Mouse (Mus musculus): ENCODE data around the gene Gm16485. TPM values are rescaled to one million over a fixed set of nuclear protein-coding genes. Genes with fewer than 3 reads are reported as not detected.

The Gm16485 gene
- polyA plus RNA-seq (2014; fragmentation: Nextera tagmentation; extraction: Ambion mirVana) = 0.20 and 0.32 TPM in 2 replicates

- no peak for ATAC-seq (ENCODE audit: insufficient number of reproducible peaks, insufficient read depth, low FRiP score, low read depth)
- Histone ChIP-seq H3K27me3 (ENCODE audit: control insufficient read depth, insufficient read depth, low read length) (no peaks in the 10 kb centered on the region), H3K4me2 (replicated peaks; ENCODE audit: low read depth, low read length) (no peak within 1 kb of the TSS), H3K36me3 (ENCODE audit: control insufficient read depth, insufficient read depth, low read length) (no peaks in the 10 kb centered on the region), H3K9ac (replicated peaks; ENCODE audit: low read depth, low read length) (no peak within 1 kb of the TSS), H3K9me3 (ENCODE audit: control insufficient read depth, low read depth, low read length) (no peaks in the 10 kb centered on the region), H3K4me3 (ENCODE audit: low read depth, low read length) (no peak within 1 kb of the TSS), H3K4me1 (ENCODE audit: control insufficient read depth, insufficient read depth, low read length) (no peaks in the 10 kb centered on the region), H3K27ac (ENCODE audit: low read length) (no peak within 1 kb of the TSS)
- 74% methylated on average over 2 of the region's 2 CpGs for WGBS
These were observed at the start of gene Gm16485 for GRCm38 (mm10) chr9:8971491-8971890. Gene Gm16485, plus strand, starts transcription at chr9:8971791.

- no peak overlapping the region for H3K4me2 ChIP-seq (replicated peaks; ENCODE audit: low read depth, low read length)
- no peak for ATAC-seq (ENCODE audit: insufficient number of reproducible peaks, insufficient read depth, low FRiP score, low read depth)
- H3K36me3 ChIP-seq (ENCODE audit: control insufficient read depth, insufficient read depth, low read length) = no peaks in the 10 kb centered on the region
- no peaks in the 10 kb centered on the region for H3K27me3 ChIP-seq (ENCODE audit: control insufficient read depth, insufficient read depth, low read length)
- no peak overlapping the region for H3K27ac ChIP-seq (ENCODE audit: low read length)
- WGBS = 92% methylated on average over 2 of the region's 2 CpGs
- no peak overlapping the region for H3K4me3 ChIP-seq (ENCODE audit: low read depth, low read length)
- no peaks in the 10 kb centered on the region for H3K9me3 ChIP-seq (ENCODE audit: control insufficient read depth, low read depth, low read length)
- H3K9ac ChIP-seq (replicated peaks; ENCODE audit: low read depth, low read length) = no peak overlapping the region
- H3K4me1 ChIP-seq (ENCODE audit: control insufficient read depth, insufficient read depth, low read length) = no peaks in the 10 kb centered on the region
These were observed 44.0 kb upstream of the Gm16485 start for GRCm38 (mm10) chr9:8927561-8927960.

GRCm38 (mm10) chr9:8937753-8938152 lies 33.8 kb upstream of the Gm16485 start:
- no peak overlapping the region for H3K27ac ChIP-seq (ENCODE audit: low read length)
- no peak for ATAC-seq (ENCODE audit: insufficient number of reproducible peaks, insufficient read depth, low FRiP score, low read depth)
- H3K9ac ChIP-seq (replicated peaks; ENCODE audit: low read depth, low read length) = no peak overlapping the region
- 38% methylated on average over 1 of the region's 1 CpGs for WGBS
- no peaks in the 10 kb centered on the region for H3K9me3 ChIP-seq (ENCODE audit: control insufficient read depth, low read depth, low read length)
- H3K36me3 ChIP-seq (ENCODE audit: control insufficient read depth, insufficient read depth, low read length) = no peaks in the 10 kb centered on the region
- no peaks in the 10 kb centered on the region for H3K4me1 ChIP-seq (ENCODE audit: control insufficient read depth, insufficient read depth, low read length)
- H3K4me2 ChIP-seq (replicated peaks; ENCODE audit: low read depth, low read length) = no peak overlapping the region
- no peaks in the 10 kb centered on the region for H3K27me3 ChIP-seq (ENCODE audit: control insufficient read depth, insufficient read depth, low read length)
- no peak overlapping the region for H3K4me3 ChIP-seq (ENCODE audit: low read depth, low read length)

GRCm38 (mm10) chr9:8953306-8953705 lies 18.3 kb upstream of the Gm16485 start:
- no peak overlapping the region for H3K27ac ChIP-seq (ENCODE audit: low read length)
- ATAC-seq (ENCODE audit: insufficient number of reproducible peaks, insufficient read depth, low FRiP score, low read depth) = no peak
- H3K9ac ChIP-seq (replicated peaks; ENCODE audit: low read depth, low read length) = no peak overlapping the region
- no peaks in the 10 kb centered on the region for H3K36me3 ChIP-seq (ENCODE audit: control insufficient read depth, insufficient read depth, low read length)
- no peak overlapping the region for H3K4me3 ChIP-seq (ENCODE audit: low read depth, low read length)
- H3K4me1 ChIP-seq (ENCODE audit: control insufficient read depth, insufficient read depth, low read length) = no peaks in the 10 kb centered on the region
- H3K4me2 ChIP-seq (replicated peaks; ENCODE audit: low read depth, low read length) = no peak overlapping the region
- no peaks in the 10 kb centered on the region for H3K27me3 ChIP-seq (ENCODE audit: control insufficient read depth, insufficient read depth, low read length)
- no peaks in the 10 kb centered on the region for H3K9me3 ChIP-seq (ENCODE audit: control insufficient read depth, low read depth, low read length)

- Histone ChIP-seq H3K27me3 (ENCODE audit: control insufficient read depth, insufficient read depth, low read length) (no peaks in the 10 kb centered on the region), H3K4me2 (replicated peaks; ENCODE audit: low read depth, low read length) (no peak overlapping the region), H3K9me3 (ENCODE audit: control insufficient read depth, low read depth, low read length) (no peaks in the 10 kb centered on the region), H3K9ac (replicated peaks; ENCODE audit: low read depth, low read length) (no peak overlapping the region), H3K27ac (ENCODE audit: low read length) (no peak overlapping the region), H3K36me3 (ENCODE audit: control insufficient read depth, insufficient read depth, low read length) (no peaks in the 10 kb centered on the region), H3K4me1 (ENCODE audit: control insufficient read depth, insufficient read depth, low read length) (no peaks in the 10 kb centered on the region), H3K4me3 (ENCODE audit: low read depth, low read length) (no peak overlapping the region)
- peak; percentile 33; the same call in 1 of the 2 replicates for ATAC-seq (ENCODE audit: insufficient number of reproducible peaks, insufficient read depth, low FRiP score, low read depth)
- 64% methylated on average over 8 of the region's 8 CpGs for WGBS
These were observed 7.0 kb upstream of the Gm16485 start for GRCm38 (mm10) chr9:8964512-8965133.

- Histone ChIP-seq H3K4me1 (ENCODE audit: control insufficient read depth, insufficient read depth, low read length) (no peaks in the 10 kb centered on the region), H3K36me3 (ENCODE audit: control insufficient read depth, insufficient read depth, low read length) (no peaks in the 10 kb centered on the region), H3K27me3 (ENCODE audit: control insufficient read depth, insufficient read depth, low read length) (no peaks in the 10 kb centered on the region), H3K9me3 (ENCODE audit: control insufficient read depth, low read depth, low read length) (no peaks in the 10 kb centered on the region), H3K9ac (replicated peaks; ENCODE audit: low read depth, low read length) (no peak overlapping the region), H3K4me3 (ENCODE audit: low read depth, low read length) (no peak overlapping the region), H3K4me2 (replicated peaks; ENCODE audit: low read depth, low read length) (no peak overlapping the region), H3K27ac (ENCODE audit: low read length) (no peak overlapping the region)
- WGBS = 32% methylated on average over 7 of the region's 7 CpGs
- no peak for ATAC-seq (ENCODE audit: insufficient number of reproducible peaks, insufficient read depth, low FRiP score, low read depth)
These were observed 1.4 kb upstream of the Gm16485 start for GRCm38 (mm10) chr9:8970240-8970639.

- WGBS = 55% methylated on average over 2 of the region's 2 CpGs
- H3K9ac ChIP-seq (replicated peaks; ENCODE audit: low read depth, low read length) = no peak overlapping the region
- H3K27me3 ChIP-seq (ENCODE audit: control insufficient read depth, insufficient read depth, low read length) = no peaks in the 10 kb centered on the region
- H3K4me2 ChIP-seq (replicated peaks; ENCODE audit: low read depth, low read length) = no peak overlapping the region
- no peaks in the 10 kb centered on the region for H3K4me1 ChIP-seq (ENCODE audit: control insufficient read depth, insufficient read depth, low read length)
- no peak overlapping the region for H3K27ac ChIP-seq (ENCODE audit: low read length)
- H3K36me3 ChIP-seq (ENCODE audit: control insufficient read depth, insufficient read depth, low read length) = no peaks in the 10 kb centered on the region
- no peaks in the 10 kb centered on the region for H3K9me3 ChIP-seq (ENCODE audit: control insufficient read depth, low read depth, low read length)
- ATAC-seq (ENCODE audit: insufficient number of reproducible peaks, insufficient read depth, low FRiP score, low read depth) = no peak
- H3K4me3 ChIP-seq (ENCODE audit: low read depth, low read length) = no peak overlapping the region
These were observed 6.2 kb downstream of the Gm16485 start for GRCm38 (mm10) chr9:8977775-8978174.

- no peak overlapping the region for H3K4me3 ChIP-seq (ENCODE audit: low read depth, low read length)
- H3K9me3 ChIP-seq (ENCODE audit: control insufficient read depth, low read depth, low read length) = no peaks in the 10 kb centered on the region
- H3K27me3 ChIP-seq (ENCODE audit: control insufficient read depth, insufficient read depth, low read length) = no peaks in the 10 kb centered on the region
- H3K4me2 ChIP-seq (replicated peaks; ENCODE audit: low read depth, low read length) = no peak overlapping the region
- no peaks in the 10 kb centered on the region for H3K36me3 ChIP-seq (ENCODE audit: control insufficient read depth, insufficient read depth, low read length)
- no peaks in the 10 kb centered on the region for H3K4me1 ChIP-seq (ENCODE audit: control insufficient read depth, insufficient read depth, low read length)
- no peak for ATAC-seq (ENCODE audit: insufficient number of reproducible peaks, insufficient read depth, low FRiP score, low read depth)
- no peak overlapping the region for H3K27ac ChIP-seq (ENCODE audit: low read length)
- WGBS = 70% methylated on average over 3 of the region's 3 CpGs
- no peak overlapping the region for H3K9ac ChIP-seq (replicated peaks; ENCODE audit: low read depth, low read length)
These were observed 10.7 kb downstream of the Gm16485 start for GRCm38 (mm10) chr9:8982315-8982714.

- H3K9ac ChIP-seq (replicated peaks; ENCODE audit: low read depth, low read length) = no peak overlapping the region
- H3K4me3 ChIP-seq (ENCODE audit: low read depth, low read length) = no peak overlapping the region
- no peak overlapping the region for H3K4me2 ChIP-seq (replicated peaks; ENCODE audit: low read depth, low read length)
- no peaks in the 10 kb centered on the region for H3K4me1 ChIP-seq (ENCODE audit: control insufficient read depth, insufficient read depth, low read length)
- WGBS = 73% methylated on average over 2 of the region's 2 CpGs
- no peaks in the 10 kb centered on the region for H3K27me3 ChIP-seq (ENCODE audit: control insufficient read depth, insufficient read depth, low read length)
- no peak overlapping the region for H3K27ac ChIP-seq (ENCODE audit: low read length)
- no peaks in the 10 kb centered on the region for H3K9me3 ChIP-seq (ENCODE audit: control insufficient read depth, low read depth, low read length)
- ATAC-seq (ENCODE audit: insufficient number of reproducible peaks, insufficient read depth, low FRiP score, low read depth) = no peak
- no peaks in the 10 kb centered on the region for H3K36me3 ChIP-seq (ENCODE audit: control insufficient read depth, insufficient read depth, low read length)
These were observed 24.9 kb downstream of the Gm16485 start for GRCm38 (mm10) chr9:8996494-8996893.

Data from stomach, embryonic 14.5 days (tissue).